Mouse (Mus musculus) spleen, adult 2 months (tissue): ENCODE measurements around the gene Numbl.

Source experiments
- CTCF ChIP-seq: fragments of 200-500 bp; IDR thresholded peaks from 2 replicates; pipeline ENCODE4 v1.5.1; 2011; ENCODE audit warnings: mild to moderate bottlenecking, inconsistent platforms; ENCODE audit not compliant: insufficient read depth, insufficient read length, insufficient replicate concordance; ENCODE audit errors: extremely low read depth
- POLR2A ChIP-seq: fragments of 200-500 bp; IDR thresholded peaks from 2 replicates; pipeline ENCODE4 v1.6.1; 2011; ENCODE audit warnings: low read depth, low read length, inconsistent platforms

DNA sequence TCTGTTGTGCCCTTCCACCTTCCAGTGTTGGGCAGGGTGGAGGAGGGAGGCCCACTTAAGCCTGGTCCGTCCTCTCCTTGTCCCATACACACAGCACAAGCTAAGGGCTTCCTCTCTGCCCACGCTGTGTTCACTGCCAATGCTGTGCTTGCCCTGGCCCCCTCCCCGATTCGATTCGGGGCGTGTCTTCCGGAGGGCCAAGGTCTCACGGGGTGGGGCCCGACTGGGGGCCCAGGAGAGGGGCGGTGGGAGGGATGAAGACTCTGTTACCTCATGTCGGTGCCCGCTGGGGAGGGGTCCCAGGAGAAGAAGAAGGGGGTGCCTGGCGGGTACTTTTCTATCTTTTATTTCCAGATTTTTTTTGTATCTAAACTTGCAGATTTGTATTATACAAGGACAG, 23.5 kb downstream of the Numbl start:
- TF ChIP-seq CTCF (no peak), POLR2A (no peak)
